Mouse (Mus musculus): ENCODE measurements around the gene C8g.

C8g gene

GRCm38 (mm10) chr2:25500576-25501405 lies 728 bp downstream of the C8g start, which contains the start of gene Fbxw5:
Gene Fbxw5, plus strand, starts transcription at chr2:25500750.
- DNase-seq (ENCODE audit: low spot score in 2 of 2): peak; percentile 79 to 83

GRCm38 (mm10) chr2:25500071-25500575 lies 1.4 kb downstream of the C8g start:
- DNase-seq (ENCODE audit: low spot score in 2 of 2): no peak

- no peak for DNase-seq (ENCODE audit: low spot score in 2 of 2)
Measured at GRCm38 (mm10) chr2:25498622-25499478, 2.7 kb downstream of the C8g start.

DNA sequence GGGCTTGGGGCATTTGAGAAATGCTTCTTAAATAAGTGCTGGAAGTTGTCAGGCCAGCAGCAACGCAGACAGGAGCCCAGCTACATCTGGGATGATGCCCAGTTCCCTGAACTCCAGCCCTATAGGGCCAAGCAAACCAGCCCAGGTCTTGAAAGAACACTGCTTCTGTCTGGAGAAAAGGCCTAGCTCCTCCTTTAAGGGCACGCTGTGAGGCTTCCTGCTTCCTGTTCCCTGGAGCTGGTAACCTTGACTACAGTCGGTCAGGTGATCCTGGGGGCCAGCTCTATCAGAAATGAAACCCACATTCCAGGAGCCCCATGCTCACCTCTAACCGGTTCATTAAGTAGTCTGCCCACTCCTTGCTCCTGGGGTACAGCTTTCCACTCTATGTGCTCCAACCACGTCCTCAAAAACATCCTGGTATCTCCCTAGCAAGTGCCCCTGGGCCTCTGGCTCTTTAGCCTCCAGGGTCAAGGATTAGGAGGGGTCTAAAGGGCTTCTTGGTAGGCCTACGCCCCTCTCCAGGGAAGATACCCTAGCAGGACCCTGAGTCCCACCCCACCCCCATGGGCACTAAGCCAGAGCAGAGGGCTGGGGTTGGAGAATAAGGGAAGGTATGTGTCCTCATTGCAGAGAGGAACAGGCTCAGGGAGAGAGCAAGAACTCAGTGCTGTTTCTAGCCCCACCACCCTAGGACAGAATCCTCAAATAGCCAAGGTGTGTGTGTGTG lies 3.5 kb downstream of the C8g start:
- DNase-seq (ENCODE audit: low spot score in 2 of 2): no peak

DNA sequence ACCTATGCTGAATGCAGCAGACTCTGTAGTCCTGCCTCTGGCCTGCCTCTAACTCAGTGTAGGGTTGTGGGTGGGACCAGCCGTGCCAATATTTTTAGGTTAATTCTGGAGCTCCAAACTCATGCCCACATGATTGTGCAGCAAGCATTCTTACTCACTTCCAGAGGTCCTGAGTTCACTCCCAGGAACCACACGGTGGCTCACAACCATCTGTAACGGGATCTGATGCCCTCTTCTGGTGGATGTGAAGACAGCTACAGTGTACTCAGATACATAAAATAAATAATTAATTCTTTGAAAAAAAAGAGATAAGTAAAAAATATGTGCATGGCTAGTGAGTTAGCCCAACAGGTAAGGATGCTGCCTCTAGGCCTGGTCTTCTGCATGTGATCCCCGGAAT lies 5.1 kb downstream of the C8g start:
- DNase-seq (ENCODE audit: low spot score in 2 of 2): no peak

GRCm38 (mm10) chr2:25493476-25493961 lies 8.0 kb downstream of the C8g start, which contains the start of gene Lcn12:
Gene Lcn12, minus strand, starts transcription at chr2:25493911.
- no peak for DNase-seq (ENCODE audit: low spot score in 2 of 2)

DNA sequence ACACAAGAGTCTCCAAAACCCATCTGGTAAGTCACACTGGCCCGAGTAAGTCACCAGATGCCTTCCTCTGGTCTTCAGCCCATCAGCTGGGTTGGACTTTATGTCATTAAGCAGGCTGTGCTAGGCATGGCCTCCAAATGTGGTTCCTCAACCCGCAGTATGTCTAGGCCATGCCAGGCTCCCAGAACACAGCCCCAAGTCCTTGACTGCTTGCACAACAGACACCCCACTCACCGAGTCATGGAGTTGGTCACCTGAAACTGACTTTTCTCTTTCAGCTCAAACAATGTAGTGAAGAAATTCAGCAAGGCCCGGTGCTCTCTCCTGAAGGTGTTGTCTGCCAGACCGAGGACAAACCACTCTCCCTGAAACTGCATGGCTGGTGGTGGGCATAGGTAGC lies 8.5 kb downstream of the C8g start:
- DNase-seq (ENCODE audit: low spot score in 2 of 2): no peak

DNA sequence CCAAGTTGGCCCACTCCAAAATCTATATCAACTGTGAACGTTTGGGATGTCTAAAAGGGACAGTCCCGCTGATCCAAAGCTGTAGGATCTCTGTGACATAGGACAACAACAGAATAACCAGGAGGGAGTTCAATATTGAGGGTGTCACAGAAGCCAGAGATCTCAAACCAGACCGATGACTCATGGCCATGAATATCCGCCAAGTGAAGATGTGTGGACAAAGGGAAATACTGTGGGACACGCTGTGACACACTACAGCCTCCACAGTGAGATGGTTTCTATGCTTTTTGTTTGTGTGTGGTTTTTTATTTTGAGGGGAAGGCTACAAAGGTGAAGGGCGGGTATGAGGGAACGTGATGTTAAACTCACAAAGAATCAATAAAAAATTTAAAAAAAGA lies 12.8 kb downstream of the C8g start:
- no peak for DNase-seq (ENCODE audit: low spot score in 2 of 2)

DNA sequence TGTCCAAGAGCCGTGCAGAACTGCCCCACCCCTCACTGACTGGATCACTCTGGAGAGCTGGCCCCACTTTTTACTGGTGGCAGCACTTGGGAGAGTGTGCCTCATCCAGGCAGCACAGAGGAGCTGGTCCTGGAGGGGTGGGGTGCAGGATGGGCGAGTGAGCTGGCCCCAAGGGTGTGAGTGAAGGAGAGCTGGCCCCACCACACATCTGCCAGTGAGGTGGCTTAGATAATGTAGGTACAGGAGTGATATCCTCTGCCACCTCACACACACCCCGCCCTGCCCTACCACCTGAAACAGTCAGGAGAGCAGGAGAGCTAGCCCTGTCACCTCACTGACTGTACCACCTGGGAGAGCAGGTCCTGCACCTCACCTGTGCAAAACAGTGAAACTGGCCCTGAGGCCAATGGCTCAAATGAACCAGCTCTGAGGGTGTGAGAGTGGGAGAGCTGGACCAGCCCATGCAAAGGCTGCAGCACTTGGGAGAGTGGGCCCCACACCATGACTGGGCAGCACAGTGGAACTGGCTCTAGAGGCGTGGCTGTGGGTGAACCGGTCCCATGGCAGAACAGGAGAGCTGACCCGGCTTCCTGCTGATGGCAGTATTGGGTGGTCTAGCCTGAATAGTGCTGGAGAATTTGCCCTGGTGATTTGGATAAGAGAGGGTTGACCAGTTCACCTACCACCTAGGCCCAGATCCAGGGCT lies 13.4 kb downstream of the C8g start:
- DNase-seq (ENCODE audit: low spot score in 2 of 2): no peak

DNA sequence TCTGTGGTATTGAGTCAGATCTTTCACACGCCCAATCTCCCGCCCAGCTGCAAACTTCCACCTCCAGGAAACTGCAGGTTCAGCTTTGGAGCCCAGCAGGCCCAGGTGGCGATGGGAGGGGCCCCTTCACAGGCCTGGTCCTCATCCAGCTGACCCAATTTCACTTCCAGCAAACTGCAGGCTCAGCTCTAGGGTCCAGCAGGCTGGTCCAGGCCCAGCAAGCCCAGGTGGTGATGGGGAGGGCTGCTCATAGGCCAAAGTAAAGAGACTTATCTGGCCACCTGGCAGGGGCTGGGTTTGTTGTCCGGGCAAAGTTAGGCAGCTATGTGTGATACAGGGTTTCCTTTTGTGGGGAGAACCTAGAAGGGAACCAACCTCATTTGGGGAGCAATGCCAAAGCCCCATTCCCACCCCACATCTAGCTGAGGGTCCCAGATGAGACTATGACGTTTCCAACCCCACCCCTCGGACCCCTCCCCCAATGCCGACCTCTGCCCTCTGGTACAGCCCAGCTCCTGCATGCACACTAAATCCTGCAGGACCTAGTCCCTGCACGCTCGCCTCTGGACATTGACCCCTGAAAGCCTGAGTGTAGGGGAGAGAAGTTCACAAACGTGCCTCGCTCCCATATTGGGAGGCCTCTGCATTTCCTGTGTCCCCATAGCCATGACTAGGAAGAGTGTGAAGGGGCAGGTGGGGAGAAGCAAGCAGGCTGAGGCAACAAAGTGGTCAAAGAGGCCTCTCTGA lies 16.4 kb downstream of the C8g start:
- DNase-seq (ENCODE audit: low spot score in 2 of 2): peak; percentile 44 to 49

- peak; percentile 42 to 70 for DNase-seq (ENCODE audit: low spot score in 2 of 2)
Measured at GRCm38 (mm10) chr2:25482969-25483368, 18.6 kb downstream of the C8g start.

GRCm38 (mm10) chr2:25480541-25480940 lies 21.0 kb downstream of the C8g start:
- DNase-seq (ENCODE audit: low spot score in 2 of 2): no peak

GRCm38 (mm10) chr2:25479551-25480311 lies 21.8 kb downstream of the C8g start:
- DNase-seq (ENCODE audit: low spot score in 2 of 2): no peak

DNA sequence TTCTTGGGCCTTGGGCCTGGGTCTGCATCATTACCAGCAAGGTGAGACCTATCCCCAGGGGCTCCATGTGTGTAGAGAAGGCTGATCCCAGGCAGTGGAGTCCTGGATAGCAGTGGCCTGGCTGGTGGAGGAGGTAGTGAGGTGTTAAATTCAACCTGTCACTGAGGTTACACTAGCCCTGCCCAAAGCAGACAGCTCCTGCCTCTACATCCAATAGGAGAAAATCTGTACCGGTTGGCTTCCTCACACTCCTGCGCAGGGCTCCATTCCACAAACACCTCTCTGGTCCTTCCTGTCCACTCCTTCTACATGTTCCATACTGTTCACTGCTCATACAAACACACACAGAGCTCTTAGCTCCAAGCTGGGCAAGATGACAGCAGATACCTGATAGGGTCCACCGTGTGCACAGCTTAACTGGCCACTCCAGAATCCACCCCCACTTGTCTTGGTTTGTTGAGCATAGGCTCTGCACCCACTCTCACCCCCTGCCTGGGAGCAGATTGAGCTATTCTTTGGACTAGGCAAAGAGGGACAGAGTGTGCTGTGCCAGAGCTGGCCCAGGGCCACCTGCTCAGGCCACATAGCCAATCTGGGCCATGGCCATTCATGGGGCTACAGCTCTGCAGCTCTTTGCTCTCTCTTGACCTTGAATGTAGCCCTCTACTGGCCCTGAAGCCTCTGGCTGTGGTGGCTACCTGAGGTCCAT lies 23.4 kb downstream of the C8g start:
- DNase-seq (ENCODE audit: low spot score in 2 of 2): no peak

DNA sequence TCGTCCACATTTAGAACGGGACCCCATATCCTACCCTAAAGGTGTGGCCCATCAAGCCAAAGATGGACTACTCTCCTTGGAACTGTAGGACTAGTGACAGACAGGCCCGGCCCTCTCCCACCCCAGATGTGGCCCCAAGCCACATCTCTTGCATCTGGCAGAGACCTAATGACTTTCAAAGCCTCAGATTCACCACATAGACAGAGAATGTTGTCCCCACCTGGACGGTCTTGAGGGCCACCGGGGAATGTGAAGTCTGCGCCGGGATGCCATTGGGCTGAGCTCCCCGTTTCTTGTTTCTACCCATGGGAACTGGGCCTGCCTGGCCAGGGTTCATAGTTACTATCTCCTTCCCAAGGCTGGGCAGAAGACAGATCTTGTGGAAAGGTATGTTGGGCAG lies 24.0 kb downstream of the C8g start:
- DNase-seq (ENCODE audit: low spot score in 2 of 2): no peak

GRCm38 (mm10) chr2:25472550-25472949 lies 29.0 kb downstream of the C8g start:
- DNase-seq (ENCODE audit: low spot score in 2 of 2): no peak

GRCm38 (mm10) chr2:25469969-25470368 lies 31.6 kb downstream of the C8g start, which contains the start of gene Ptgds:
Gene Ptgds, minus strand, starts transcription at chr2:25470046.
- no peak for DNase-seq (ENCODE audit: low spot score in 2 of 2)

- no peak for DNase-seq (ENCODE audit: low spot score in 2 of 2)
Measured at GRCm38 (mm10) chr2:25468962-25469915, 32.3 kb downstream of the C8g start.
